Mouse (Mus musculus) ovary, postnatal 36 days (tissue): ENCODE measurements around the gene C330007P06Rik.
A peak's percentile ranks its signal among the peaks of the same experiment; 100 is the strongest.
"Not testable (repeated sequence)": the region's sequence is repeated elsewhere in the genome, so short reads cannot be mapped to it uniquely, and the experiment has no call there.

Experiments used
- DNase-seq: peaks from one replicate; pipeline ENCODE4 v3.0.0; 2022; ENCODE audit warnings: low spot score, mixed read lengths

The C330007P06Rik gene

DNA sequence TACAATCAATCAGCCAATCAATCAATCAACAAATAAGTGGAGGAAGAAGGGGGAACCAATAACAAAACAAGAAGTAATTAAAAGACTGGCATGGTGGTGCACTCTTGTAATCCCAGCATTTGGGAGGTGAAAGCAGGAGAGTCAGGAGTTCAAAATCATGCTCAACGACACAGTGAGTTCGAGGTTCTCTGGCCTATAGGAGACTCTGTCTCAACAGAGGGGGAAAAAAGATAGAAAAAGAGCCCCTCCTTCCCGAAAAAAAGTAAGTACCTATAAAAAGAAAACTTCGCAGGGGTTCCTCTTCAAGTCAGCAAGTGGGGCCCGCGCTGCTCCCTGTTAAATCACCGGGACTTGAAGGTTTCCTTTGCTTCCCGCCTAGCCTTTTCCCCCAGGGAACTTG, at the start of gene C330007P06Rik, which contains the start of gene Ube2a:
Gene C330007P06Rik (minus strand): TSS at position 347 of the 400 bp plus-strand sequence.
Gene Ube2a (plus strand): TSS at position 136 of the 400 bp plus-strand sequence.
- no peak for DNase-seq

GRCm38 (mm10) chrX:36921346-36921745, 47.4 kb upstream of the C330007P06Rik start:
- no peak for DNase-seq

DNA sequence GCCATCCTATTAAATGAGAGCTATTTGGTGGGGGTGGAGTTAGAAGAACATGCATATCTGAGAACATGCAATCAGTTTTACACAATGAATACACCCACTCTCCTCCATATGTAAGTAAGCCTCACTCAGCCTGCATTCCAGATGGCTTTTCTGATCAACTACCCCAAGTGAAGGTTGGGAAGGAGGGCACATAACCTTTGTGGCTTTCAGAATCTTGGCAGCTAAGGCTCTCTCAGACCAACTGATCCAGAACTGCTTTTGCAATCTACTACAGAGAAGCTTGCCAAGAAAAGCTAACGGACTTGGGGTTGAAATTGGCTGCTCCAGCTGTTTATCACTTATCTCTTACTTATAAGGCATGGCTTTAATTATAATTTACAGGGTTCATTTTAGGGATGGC, 43.8 kb upstream of the C330007P06Rik start:
- DNase-seq, result no peak

DNA sequence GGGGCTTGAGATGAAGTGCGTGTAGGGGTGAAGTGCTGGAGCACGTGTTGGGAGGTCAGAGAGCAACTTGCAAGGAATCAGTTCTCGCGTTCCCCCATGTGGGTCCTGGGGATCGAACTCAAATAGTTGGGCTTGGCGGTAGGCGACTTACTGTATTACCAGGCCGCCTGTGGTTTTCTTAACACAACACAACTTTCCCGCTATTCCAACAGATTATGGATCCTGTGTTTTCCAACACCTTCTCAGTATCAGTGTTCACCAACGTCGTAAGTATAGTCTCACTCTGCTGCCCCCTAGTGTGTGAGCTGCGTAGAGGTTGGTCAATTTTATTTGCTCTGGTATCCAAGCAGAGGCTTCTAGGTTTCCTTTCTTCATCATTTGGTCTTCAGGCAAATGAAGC, 37.4 kb upstream of the C330007P06Rik start:
- DNase-seq, result peak; percentile 27

- no peak for DNase-seq
Observed at GRCm38 (mm10) chrX:36906539-36906938, 32.6 kb upstream of the C330007P06Rik start.

DNA sequence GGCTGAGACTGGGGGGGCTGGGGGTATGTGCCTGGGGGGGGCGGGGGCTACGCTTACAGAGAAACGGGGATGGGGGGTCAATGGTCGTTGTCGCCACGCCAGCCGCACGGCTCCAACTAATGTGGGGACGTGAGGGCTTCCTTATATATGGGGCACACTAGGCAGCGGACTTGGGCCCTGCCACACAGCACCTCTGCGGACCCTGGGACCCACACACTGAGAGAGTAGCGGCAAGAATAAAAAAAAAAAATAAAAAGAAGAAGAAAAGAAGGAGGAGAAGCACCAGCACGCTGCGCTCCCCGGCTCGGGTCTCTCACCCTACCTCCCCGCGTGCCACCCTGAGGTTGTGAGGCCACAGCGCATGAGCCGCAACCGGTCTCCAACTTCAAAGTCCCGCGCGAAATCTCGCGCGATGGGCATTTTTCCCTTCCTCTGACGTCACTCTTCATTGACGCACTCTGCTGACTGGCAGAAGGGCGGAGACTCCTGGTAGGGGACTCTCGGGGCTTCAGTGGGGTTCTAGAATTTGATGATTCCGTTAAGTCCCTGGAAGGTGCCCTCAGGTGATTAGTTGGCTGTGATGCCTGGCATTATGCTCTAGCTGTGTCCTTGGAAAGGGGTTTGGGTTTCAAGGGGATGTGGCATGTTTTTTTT, 29.3 kb upstream of the C330007P06Rik start:
- DNase-seq, result peak; percentile 89

- peak; percentile 20 for DNase-seq
Observed at GRCm38 (mm10) chrX:36902321-36903114, 28.6 kb upstream of the C330007P06Rik start, which contains the start of gene Nkrf. TSS of gene Nkrf (minus strand) at chrX:36902899.

DNA sequence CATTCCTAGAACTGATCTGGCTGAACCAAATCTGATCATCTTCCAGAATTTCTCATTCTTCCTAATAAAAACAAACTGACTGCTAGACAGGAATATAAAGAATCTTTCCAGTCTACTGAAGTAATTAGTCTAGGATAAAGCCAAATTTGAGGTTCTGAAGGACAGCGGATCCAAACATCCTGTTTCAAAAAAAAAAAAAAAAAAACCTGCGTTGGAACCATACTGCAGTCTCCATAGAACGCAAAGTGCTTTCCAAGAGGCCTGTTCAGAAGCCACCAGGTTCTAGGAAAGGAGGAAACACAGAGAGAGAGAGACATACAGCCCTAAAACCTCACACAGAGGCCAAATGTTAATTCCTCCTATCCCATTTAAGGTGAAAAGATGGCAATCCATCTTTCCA, 27.7 kb upstream of the C330007P06Rik start:
- DNase-seq, result no peak

GRCm38 (mm10) chrX:36898931-36899330, 25.0 kb upstream of the C330007P06Rik start:
- DNase-seq, result not testable (repeated sequence)

DNA sequence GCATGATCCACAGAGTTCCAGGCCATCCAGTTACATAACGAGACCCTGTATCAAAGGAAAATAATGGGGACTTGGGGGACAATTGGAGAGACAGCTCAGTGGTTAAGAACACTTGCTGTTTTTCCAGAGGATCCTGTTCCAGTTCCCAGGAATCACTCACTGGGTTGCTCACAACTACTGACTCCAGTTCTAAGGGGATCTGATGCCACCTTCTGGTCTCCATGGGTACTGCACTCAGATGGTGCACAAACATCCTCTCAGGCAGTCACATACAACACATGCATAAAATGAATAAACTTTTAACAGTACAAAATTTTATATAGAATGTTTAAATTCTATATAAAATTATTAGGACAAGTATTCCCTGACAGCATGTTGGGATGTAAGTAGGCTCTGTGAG, 10.8 kb upstream of the C330007P06Rik start:
- no peak for DNase-seq

DNA sequence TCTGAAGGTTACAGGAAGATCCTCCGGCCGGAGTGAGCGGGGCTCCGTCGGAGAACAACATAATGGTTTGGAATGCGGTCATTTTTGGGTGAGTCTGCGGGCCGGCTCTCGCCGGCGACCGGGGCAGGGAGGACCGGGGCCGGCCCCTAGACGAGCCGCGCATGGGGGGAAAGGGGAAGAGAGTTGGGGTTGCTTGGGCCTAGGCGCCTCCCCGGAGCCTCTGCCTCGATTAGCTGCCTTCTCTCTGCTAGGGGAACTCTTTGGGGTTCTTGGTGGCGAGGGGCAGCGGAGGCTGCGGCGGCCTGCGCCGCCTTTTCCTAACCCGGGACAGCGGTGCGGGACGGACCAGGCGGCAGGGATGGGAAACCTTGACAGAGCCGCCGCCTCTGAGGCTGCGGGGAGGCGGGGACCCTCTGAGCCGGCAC, 805 bp upstream of the C330007P06Rik start:
- no peak for DNase-seq

GRCm38 (mm10) chrX:36874178-36874696, 326 bp upstream of the C330007P06Rik start:
- peak; percentile 86 for DNase-seq

- no peak for DNase-seq
Observed at GRCm38 (mm10) chrX:36870372-36870771, 3.5 kb downstream of the C330007P06Rik start.

GRCm38 (mm10) chrX:36864609-36865328, 9.1 kb downstream of the C330007P06Rik start:
- no peak for DNase-seq

DNA sequence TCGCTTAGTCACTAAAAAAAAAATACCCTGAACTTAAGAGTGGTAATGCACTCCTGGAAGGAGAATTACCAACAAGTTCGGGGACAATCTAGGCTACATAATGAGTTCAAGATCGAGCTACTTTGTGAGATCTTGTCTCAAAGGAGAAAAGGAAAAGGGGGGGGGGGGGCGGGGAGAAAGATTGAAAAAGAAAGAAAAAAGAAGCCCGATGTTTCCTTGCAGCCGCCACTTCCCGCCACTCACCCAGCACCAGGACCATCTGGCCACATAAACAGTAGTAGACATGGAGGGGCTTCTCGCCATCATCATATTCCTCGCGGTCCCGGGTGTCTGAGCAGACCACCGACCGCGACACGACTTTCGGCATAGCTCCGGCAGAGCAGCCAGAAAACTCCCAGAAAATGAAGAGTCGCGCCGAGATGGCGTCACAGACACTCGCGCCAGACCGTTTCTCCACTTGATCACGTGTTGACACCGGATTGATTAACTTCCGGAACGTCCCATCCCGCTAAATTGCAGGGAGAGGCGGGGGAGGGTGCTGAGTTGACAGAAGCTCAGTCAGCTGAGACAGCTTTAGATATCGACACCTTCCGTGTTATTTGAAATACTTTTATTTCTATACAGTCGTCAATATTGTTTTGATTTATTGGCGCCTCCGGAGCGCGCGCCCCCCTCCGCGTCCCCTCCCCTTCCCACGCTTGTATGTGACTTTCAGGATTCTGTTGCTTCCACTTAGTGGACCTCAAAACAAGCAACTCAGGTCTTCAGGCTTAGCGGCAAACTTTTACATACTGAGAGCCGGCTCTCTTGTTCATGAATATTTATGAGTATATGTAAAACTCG, 9.9 kb downstream of the C330007P06Rik start:
- peak; percentile 73 for DNase-seq

GRCm38 (mm10) chrX:36852631-36853030, 21.3 kb downstream of the C330007P06Rik start:
- DNase-seq, result no peak

DNA sequence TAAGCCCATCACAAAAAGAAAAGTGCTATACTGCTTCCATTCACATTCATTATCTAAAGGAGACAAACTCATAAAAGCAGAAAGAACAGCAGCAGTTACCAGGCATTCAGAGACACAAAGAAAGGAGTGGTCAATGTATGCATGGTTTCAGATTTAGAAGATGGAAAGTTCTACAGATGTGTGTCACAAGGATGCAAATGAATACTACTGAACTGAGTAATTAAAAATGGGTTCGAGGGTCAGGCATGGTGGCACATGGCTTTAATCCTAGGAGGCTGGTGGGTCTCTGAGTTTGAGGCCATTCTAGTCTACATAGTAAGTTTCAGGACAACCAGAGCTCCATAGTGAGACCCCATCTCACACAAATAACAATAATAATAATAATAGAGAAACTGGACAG, 26.8 kb downstream of the C330007P06Rik start:
- no peak for DNase-seq

- no peak for DNase-seq
Observed at GRCm38 (mm10) chrX:36843346-36843990, 30.4 kb downstream of the C330007P06Rik start.

- DNase-seq, result no peak
Observed at GRCm38 (mm10) chrX:36841698-36842097, 32.2 kb downstream of the C330007P06Rik start.

DNA sequence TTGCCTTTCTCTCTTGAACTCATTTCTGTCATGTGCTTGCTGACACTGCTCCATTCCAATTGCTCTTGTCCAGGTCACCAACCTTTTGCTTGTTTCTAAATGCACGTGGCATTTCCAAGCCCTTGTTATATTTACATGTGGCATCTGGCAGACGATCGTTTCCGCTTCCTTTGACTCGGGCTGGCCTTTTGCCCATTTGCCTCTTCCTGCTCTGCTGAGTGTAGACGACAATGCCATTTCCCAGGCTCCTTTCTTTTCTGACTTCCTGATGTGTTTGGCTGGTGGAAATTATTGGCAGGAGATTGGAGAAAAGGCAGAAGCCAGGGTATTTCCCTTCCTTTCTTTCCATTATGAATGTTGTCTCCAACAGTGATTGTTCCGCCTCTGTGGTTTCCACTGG, 34.5 kb downstream of the C330007P06Rik start:
- DNase-seq, result no peak
